Mouse (Mus musculus) lung, adult 2 months (tissue): ENCODE measurements at regions not wholly inside any gene's neighbourhood (a gene's known extent, or its start where the extent isn't known, plus 50 kb on each side); places are given as distances from the start of the nearest gene placed in this dataset.

Source experiments
- CTCF ChIP-seq: fragments of 200-500 bp; IDR thresholded peaks from 2 replicates; pipeline ENCODE4 v1.5.1; 2011; ENCODE audit warnings: mild to moderate bottlenecking, low read length, control low read depth; ENCODE audit not compliant: insufficient read depth
- POLR2A ChIP-seq: fragments of 200-500 bp; IDR thresholded peaks from 2 replicates; pipeline ENCODE4 v1.6.1; 2011; ENCODE audit warnings: low read depth, mild to moderate bottlenecking, control low read depth, low read length, borderline replicate concordance; ENCODE audit errors: extremely low read depth

DNA sequence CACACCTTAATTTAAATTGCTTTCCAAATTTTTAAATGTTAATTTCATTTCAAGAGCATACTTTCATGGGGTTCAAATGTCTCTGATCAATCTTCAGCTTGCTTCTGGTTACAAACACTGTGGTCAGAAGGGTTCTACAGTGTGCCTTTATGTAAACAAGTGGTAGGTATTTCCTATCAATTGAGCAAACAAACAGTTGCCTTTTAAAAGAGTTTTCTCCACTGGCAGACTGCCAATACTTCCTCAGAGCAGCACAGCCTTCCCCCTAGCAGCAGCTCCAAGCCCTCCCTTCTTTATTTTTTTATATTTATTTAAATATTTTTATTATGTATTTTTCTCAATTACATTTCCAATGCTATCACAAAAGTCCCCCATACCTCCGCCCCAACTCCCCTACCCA, 977.8 kb downstream of the Fstl5 start:
- TF ChIP-seq CTCF (no peak), POLR2A (no peak)
